Mouse (Mus musculus) thymus, adult 2 months (tissue): ENCODE results near the gene Babam2.

ENCODE experiments used
- CTCF ChIP-seq: fragments of 200-500 bp; IDR thresholded peaks from 2 replicates; pipeline ENCODE4 v1.5.1; 2012; ENCODE audit warnings: mild to moderate bottlenecking, control low read depth, low read length, moderate library complexity, borderline replicate concordance; ENCODE audit not compliant: control insufficient read depth, poor library complexity, insufficient read depth; ENCODE audit errors: extremely low read depth
- POLR2A ChIP-seq: fragments of 200-500 bp; IDR thresholded peaks from 2 replicates; pipeline ENCODE4 v1.6.1; 2012; ENCODE audit warnings: mild to moderate bottlenecking, low read length, control low read depth, moderate library complexity; ENCODE audit not compliant: control insufficient read depth, poor library complexity, insufficient read depth; ENCODE audit errors: extremely low read depth

DNA sequence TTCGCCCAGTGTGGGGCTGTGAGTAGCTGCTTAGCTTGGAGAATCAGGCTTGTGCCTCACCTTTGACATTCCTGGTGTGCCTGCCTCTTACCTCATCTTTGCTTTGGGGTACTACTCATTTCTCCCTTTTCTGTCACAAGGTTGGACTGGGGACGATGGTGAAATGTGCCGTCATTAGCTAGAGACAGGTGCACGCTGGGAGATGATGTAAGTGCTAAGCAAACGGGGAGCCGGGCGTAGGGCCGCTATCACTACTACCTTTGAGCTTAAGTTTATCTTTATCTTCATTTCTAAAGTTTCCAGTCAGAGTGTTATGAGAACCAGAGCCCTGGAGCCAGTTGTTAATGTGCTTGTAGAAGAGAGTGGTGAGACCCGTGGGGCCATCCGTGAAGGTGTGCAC is 131.3 kb downstream of the Babam2 start:
- TF ChIP-seq CTCF: no peak
- no peak for TF ChIP-seq POLR2A
